Mouse (Mus musculus) spleen, adult 2 months (tissue): Measurements from ENCODE around the gene Eef1akmt2.

Experiments used
- CTCF ChIP-seq: fragments of 200-500 bp; IDR thresholded peaks from 2 replicates; pipeline ENCODE4 v1.5.1; 2011; ENCODE audit warnings: mild to moderate bottlenecking, inconsistent platforms; ENCODE audit not compliant: insufficient read depth, insufficient read length, insufficient replicate concordance; ENCODE audit errors: extremely low read depth
- POLR2A ChIP-seq: fragments of 200-500 bp; IDR thresholded peaks from 2 replicates; pipeline ENCODE4 v1.6.1; 2011; ENCODE audit warnings: low read depth, low read length, inconsistent platforms

GRCm38 (mm10) chr7:132856083-132856482 is 3.6 kb upstream of the Eef1akmt2 start:
- no peak for TF ChIP-seq POLR2A
- TF ChIP-seq CTCF: no peak
